Mouse (Mus musculus): ENCODE measurements around the gene Ccdc62. TPM values are rescaled to one million over a fixed set of nuclear protein-coding genes. Genes with fewer than 3 reads are reported as not detected.

Gene Ccdc62
- 3.9 TPM for polyA plus RNA-seq (2015; fragmentation: Illumina TruSeq; extraction: RNeasy Lipid Tissue Mini Kit (QIAGEN cat#74804); ENCODE audit: insufficient read depth, low read depth, low replicate concordance)

GRCm38 (mm10) chr5:123930508-123930989 is at the start of gene Ccdc62:
Ccdc62 (plus strand) TSS chr5:123930679.

GRCm38 (mm10) chr5:123906976-123907630 is 23.4 kb upstream of the Ccdc62 start, which contains the start of gene Denr:
Denr (plus strand) TSS chr5:123907175.

DNA sequence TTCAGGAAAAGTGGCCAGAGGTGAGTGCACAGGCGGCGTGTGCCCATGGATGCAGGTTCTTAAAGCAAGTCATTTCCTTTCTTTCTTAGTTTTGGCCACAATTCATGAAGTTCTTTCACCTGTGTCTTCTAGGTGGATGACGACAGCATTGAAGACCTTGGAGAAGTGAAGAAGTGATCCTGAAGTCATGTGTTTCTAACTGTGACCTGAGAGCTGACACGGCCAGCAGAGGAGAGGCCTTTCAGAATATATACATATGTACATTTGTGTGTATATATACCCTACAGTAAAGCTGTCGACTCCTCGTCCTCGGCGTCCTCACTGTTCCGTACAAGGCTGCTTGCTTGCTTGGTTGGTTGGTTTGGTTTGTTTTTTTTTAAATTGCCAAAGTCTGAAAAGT is 3.4 kb upstream of the Ccdc62 start, which contains the start of gene Gm43518:
Gm43518 (plus strand) TSS at position 301 of the 400 bp plus-strand sequence.

DNA sequence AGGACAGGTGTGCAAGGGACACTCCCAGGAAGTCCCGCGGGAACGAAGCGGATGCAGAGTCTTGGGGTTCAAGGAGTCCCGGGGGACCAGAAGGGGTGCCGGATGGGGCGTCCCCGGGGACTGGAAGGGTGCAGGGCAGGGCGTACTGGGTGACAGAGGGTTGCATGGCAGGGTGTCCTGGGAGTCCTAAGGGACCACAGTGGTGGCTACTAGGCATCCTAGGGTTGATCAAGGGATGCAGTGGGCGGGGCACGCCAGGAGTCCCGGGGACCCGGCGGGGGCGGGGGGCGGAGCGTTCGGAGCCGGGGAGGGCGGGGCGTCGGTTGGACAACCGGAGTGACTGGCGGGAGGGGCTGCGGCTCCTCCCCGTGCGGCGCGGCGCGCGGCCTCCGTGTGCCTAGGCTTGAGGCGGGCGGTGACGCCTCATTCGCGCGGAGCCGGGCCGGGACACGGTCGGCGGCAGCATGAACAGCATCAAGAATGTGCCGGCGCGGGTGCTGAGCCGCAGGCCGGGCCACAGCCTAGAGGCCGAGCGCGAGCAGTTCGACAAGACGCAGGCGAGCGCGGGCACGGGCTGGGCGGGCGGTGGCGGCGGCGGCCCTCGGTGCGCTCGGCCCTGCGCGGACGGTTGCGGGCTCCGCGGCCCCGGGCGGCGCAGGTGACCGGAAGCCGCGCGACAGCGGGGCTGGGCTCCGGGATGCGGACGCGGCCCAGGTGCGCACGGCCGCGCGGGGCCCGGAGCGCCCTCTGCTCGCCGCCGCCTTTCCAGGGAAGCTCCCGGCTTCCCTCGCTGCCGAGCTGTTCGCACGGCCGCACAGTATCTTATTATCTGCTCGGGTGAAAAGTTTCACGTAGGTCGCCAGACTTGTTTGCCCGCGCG is 43.1 kb downstream of the Ccdc62 start, which contains the start of gene Hip1r:
Hip1r (plus strand) TSS at position 330 of the 880 bp plus-strand sequence.

Other genes with a start within 250 kb of the Ccdc62 start
- 27.0 TPM for gene Clip1, start 246.1 kb upstream of the Ccdc62 start, polyA plus RNA-seq (2015; fragmentation: Illumina TruSeq; extraction: RNeasy Lipid Tissue Mini Kit (QIAGEN cat#74804); ENCODE audit: insufficient read depth, low read depth, low replicate concordance)
- 18.1 TPM for gene Zcchc8, start 209.6 kb upstream of the Ccdc62 start, polyA plus RNA-seq (2015; fragmentation: Illumina TruSeq; extraction: RNeasy Lipid Tissue Mini Kit (QIAGEN cat#74804); ENCODE audit: insufficient read depth, low read depth, low replicate concordance)
- 35.3 TPM for gene Rsrc2, start 181.3 kb upstream of the Ccdc62 start, polyA plus RNA-seq (2015; fragmentation: Illumina TruSeq; extraction: RNeasy Lipid Tissue Mini Kit (QIAGEN cat#74804); ENCODE audit: insufficient read depth, low read depth, low replicate concordance)
- not detected for gene Kntc1, start 181.0 kb upstream of the Ccdc62 start, polyA plus RNA-seq (2015; fragmentation: Illumina TruSeq; extraction: RNeasy Lipid Tissue Mini Kit (QIAGEN cat#74804); ENCODE audit: insufficient read depth, low read depth, low replicate concordance)
- not detected for gene Hcar2, start 65.2 kb upstream of the Ccdc62 start, polyA plus RNA-seq (2015; fragmentation: Illumina TruSeq; extraction: RNeasy Lipid Tissue Mini Kit (QIAGEN cat#74804); ENCODE audit: insufficient read depth, low read depth, low replicate concordance)
- 0.41 TPM for gene Hcar1, start 50.7 kb upstream of the Ccdc62 start, polyA plus RNA-seq (2015; fragmentation: Illumina TruSeq; extraction: RNeasy Lipid Tissue Mini Kit (QIAGEN cat#74804); ENCODE audit: insufficient read depth, low read depth, low replicate concordance)
- 7.8 TPM for gene Denr, start 23.5 kb upstream of the Ccdc62 start, polyA plus RNA-seq (2015; fragmentation: Illumina TruSeq; extraction: RNeasy Lipid Tissue Mini Kit (QIAGEN cat#74804); ENCODE audit: insufficient read depth, low read depth, low replicate concordance)
- not detected for gene Gm43518, start 3.3 kb upstream of the Ccdc62 start, polyA plus RNA-seq (2015; fragmentation: Illumina TruSeq; extraction: RNeasy Lipid Tissue Mini Kit (QIAGEN cat#74804); ENCODE audit: insufficient read depth, low read depth, low replicate concordance)
- gene Hip1r, start 42.9 kb downstream of the Ccdc62 start, polyA plus RNA-seq (2015; fragmentation: Illumina TruSeq; extraction: RNeasy Lipid Tissue Mini Kit (QIAGEN cat#74804); ENCODE audit: insufficient read depth, low read depth, low replicate concordance) = 11.9 TPM
- gene Vps37b, start 101.6 kb downstream of the Ccdc62 start, polyA plus RNA-seq (2015; fragmentation: Illumina TruSeq; extraction: RNeasy Lipid Tissue Mini Kit (QIAGEN cat#74804); ENCODE audit: insufficient read depth, low read depth, low replicate concordance) = 4.9 TPM
- gene Abcb9, start 165.1 kb downstream of the Ccdc62 start, polyA plus RNA-seq (2015; fragmentation: Illumina TruSeq; extraction: RNeasy Lipid Tissue Mini Kit (QIAGEN cat#74804); ENCODE audit: insufficient read depth, low read depth, low replicate concordance) = 3.9 TPM
- 19.6 TPM for gene Ogfod2, start 181.6 kb downstream of the Ccdc62 start, polyA plus RNA-seq (2015; fragmentation: Illumina TruSeq; extraction: RNeasy Lipid Tissue Mini Kit (QIAGEN cat#74804); ENCODE audit: insufficient read depth, low read depth, low replicate concordance)
- 23.1 TPM for gene Arl6ip4, start 185.4 kb downstream of the Ccdc62 start, polyA plus RNA-seq (2015; fragmentation: Illumina TruSeq; extraction: RNeasy Lipid Tissue Mini Kit (QIAGEN cat#74804); ENCODE audit: insufficient read depth, low read depth, low replicate concordance)

Measured in pancreas, adult 10 weeks (tissue).